Mouse (Mus musculus) stomach, postnatal 0 days (tissue): Measurements from ENCODE around the gene Zfp831. TPM values are rescaled to one million over a fixed set of nuclear protein-coding genes. Genes with fewer than 3 reads are reported as not detected.

Experiments
- ATAC-seq: fragments of 200-750 bp; cut with Nextera tagmentation; 2 replicates; pipeline ENCODE4 v1.8.0; 2017; ENCODE audit not compliant: low FRiP score, low TSS enrichment
- DNase-seq: peaks from one replicate; pipeline ENCODE4 v3.0.0-alpha.2; 2016; ENCODE audit warnings: low spot score
- H3K27ac ChIP-seq: fragments of 300-500 bp; sonication (generic); replicated peaks from 2 replicates; pipeline ENCODE4 v1.5.1; 2014; ENCODE audit warnings: mild to moderate bottlenecking, control low read depth
- H3K27me3 ChIP-seq: fragments of 300-500 bp; sonication (generic); 2 replicates; pipeline ENCODE4 v1.6.1; 2014; ENCODE audit warnings: low read length; ENCODE audit not compliant: control insufficient read depth, insufficient read depth
- H3K36me3 ChIP-seq: fragments of 300-500 bp; sonication (generic); 2 replicates; pipeline ENCODE4 v1.6.1; 2014; ENCODE audit warnings: low read length, mixed read lengths; ENCODE audit not compliant: control insufficient read depth, insufficient read depth
- H3K4me1 ChIP-seq: fragments of 300-500 bp; sonication (generic); replicated peaks from 2 replicates; pipeline ENCODE4 v1.6.1; 2014; ENCODE audit warnings: antibody characterized with exemption; ENCODE audit not compliant: control insufficient read depth, insufficient read depth
- H3K4me2 ChIP-seq: fragments of 300-500 bp; sonication (generic); replicated peaks from 2 replicates; pipeline ENCODE4 v1.6.1; 2014; ENCODE audit warnings: low read depth, mild to moderate bottlenecking, control low read depth, moderate library complexity
- H3K4me3 ChIP-seq: fragments of 300-500 bp; sonication (generic); 2 replicates; pipeline ENCODE4 v1.5.1; 2014; ENCODE audit warnings: low read depth, low read length, control low read depth
- H3K9ac ChIP-seq: fragments of 300-500 bp; sonication (generic); 2 replicates; pipeline ENCODE4 v1.6.1; 2014; ENCODE audit warnings: mild to moderate bottlenecking, low read length, control low read depth, mixed read lengths
- H3K9me3 ChIP-seq: fragments of 300-500 bp; sonication (generic); 2 replicates; pipeline ENCODE4 v1.6.1; 2016; ENCODE audit warnings: low read length; ENCODE audit not compliant: control insufficient read depth
- CTCF ChIP-seq: IDR thresholded peaks from 2 replicates; pipeline ENCODE4 v1.5.1; 2016; ENCODE audit warnings: antibody characterized with exemption, low read depth, mild to moderate bottlenecking, moderate library complexity
- EP300 ChIP-seq: optimal IDR thresholded peaks from 2 replicates; pipeline ENCODE3; 2016; ENCODE audit warnings: antibody characterized with exemption
- WGBS: fragments of 180-500 bp; shearing (Covaris S2); extraction: QIAGEN DNeasy Blood & Tissue Kit; methylation state at CpG from one replicate; pipeline ENCODE4 v1.1.7; 2014; 5-methylcytosine and 5-hydroxymethylcytosine counted together
- polyA plus RNA-seq: library from polyadenylated mRNA; unstranded; fragments of >200 nt; fragmentation: Nextera tagmentation; extraction: Ambion mirVana; gene quantifications from 2 replicates; pipeline ENCODE4 v1.2.1, GENCODE M21; 2015

Zfp831 gene
- polyA plus RNA-seq, 1 experiment from 2014 or later: not detected

GRCm38 (mm10) chr2:174599853-174600271 is 43.5 kb upstream of the Zfp831 start:
- DNase-seq: no peak
- ATAC-seq: 0 out of 2 replicates have a peak, but pooled peaks have one; percentile 30
- Histone ChIP-seq H3K36me3 (no peaks in the 10 kb centered on the region), H3K27ac (no peak overlapping the region), H3K4me3 (no peak overlapping the region), H3K4me1 (no peaks in the 10 kb centered on the region), H3K27me3 (no peaks in the 10 kb centered on the region), H3K9me3 (no peaks in the 10 kb centered on the region), H3K4me2 (no peak overlapping the region), H3K9ac (no peak overlapping the region)
- TF ChIP-seq CTCF (no peak), EP300 (no peak)
- WGBS: 57% methylated on average over 9 of the region's 9 CpGs

- ATAC-seq (no peak), DNase-seq (no peak)
- no peaks in the 10 kb centered on the region for H3K4me1 ChIP-seq
- no peak overlapping the region for H3K4me3 ChIP-seq
- 0 out of 2 replicates have a peak overlapping the region, but pooled peaks have one; percentile 18 for H3K27ac ChIP-seq
- no peaks in the 10 kb centered on the region for H3K27me3 ChIP-seq
- no peak for TF ChIP-seq CTCF
- no peak for TF ChIP-seq EP300
- no peaks in the 10 kb centered on the region for H3K9me3 ChIP-seq
- no peaks in the 10 kb centered on the region for H3K36me3 ChIP-seq
- H3K4me2 ChIP-seq: no peak overlapping the region
- H3K9ac ChIP-seq: no peak overlapping the region
- WGBS: 68% methylated on average over 9 of the region's 9 CpGs
Observed at GRCm38 (mm10) chr2:174601938-174602685, 41.2 kb upstream of the Zfp831 start.

GRCm38 (mm10) chr2:174603321-174603720 is 40.0 kb upstream of the Zfp831 start:
- no peak overlapping the region for H3K9ac ChIP-seq
- no peak overlapping the region for H3K4me3 ChIP-seq
- WGBS: 79% methylated on average over 7 of the region's 7 CpGs
- H3K9me3 ChIP-seq: no peaks in the 10 kb centered on the region
- no peaks in the 10 kb centered on the region for H3K36me3 ChIP-seq
- no peaks in the 10 kb centered on the region for H3K4me1 ChIP-seq
- no peak overlapping the region for H3K27ac ChIP-seq
- H3K27me3 ChIP-seq: no peaks in the 10 kb centered on the region
- H3K4me2 ChIP-seq: no peak overlapping the region
- no peak for TF ChIP-seq EP300
- no peak for TF ChIP-seq CTCF
- no peak for DNase-seq
- no peak for ATAC-seq

GRCm38 (mm10) chr2:174605020-174605419 is 38.3 kb upstream of the Zfp831 start:
- no peak for TF ChIP-seq EP300
- no peak for TF ChIP-seq CTCF
- no peak overlapping the region for H3K27ac ChIP-seq
- H3K4me1 ChIP-seq: no peaks in the 10 kb centered on the region
- H3K4me3 ChIP-seq: no peak overlapping the region
- WGBS: 92% methylated on average over 1 of the region's 1 CpGs
- no peak overlapping the region for H3K9ac ChIP-seq
- H3K4me2 ChIP-seq: no peak overlapping the region
- no peaks in the 10 kb centered on the region for H3K9me3 ChIP-seq
- DNase-seq (no peak), ATAC-seq (no peak)
- no peaks in the 10 kb centered on the region for H3K36me3 ChIP-seq
- H3K27me3 ChIP-seq: no peaks in the 10 kb centered on the region

- no peak overlapping the region for H3K4me2 ChIP-seq
- DNase-seq (no peak), ATAC-seq (no peak)
- H3K4me1 ChIP-seq: no peaks in the 10 kb centered on the region
- H3K9me3 ChIP-seq: no peaks in the 10 kb centered on the region
- WGBS: 83% methylated on average over 4 of the region's 4 CpGs
- H3K36me3 ChIP-seq: no peaks in the 10 kb centered on the region
- no peak overlapping the region for H3K27ac ChIP-seq
- no peak overlapping the region for H3K9ac ChIP-seq
- TF ChIP-seq EP300: no peak
- TF ChIP-seq CTCF: no peak
- no peak overlapping the region for H3K4me3 ChIP-seq
- no peaks in the 10 kb centered on the region for H3K27me3 ChIP-seq
Observed at GRCm38 (mm10) chr2:174605442-174606087, 37.8 kb upstream of the Zfp831 start.

GRCm38 (mm10) chr2:174606376-174606775 is 37.0 kb upstream of the Zfp831 start:
- no peak overlapping the region for H3K9ac ChIP-seq
- no peak overlapping the region for H3K27ac ChIP-seq
- DNase-seq: no peak
- H3K4me1 ChIP-seq: no peaks in the 10 kb centered on the region
- no peak for ATAC-seq
- H3K9me3 ChIP-seq: no peaks in the 10 kb centered on the region
- TF ChIP-seq EP300 (no peak), CTCF (no peak)
- no peak overlapping the region for H3K4me3 ChIP-seq
- no peaks in the 10 kb centered on the region for H3K36me3 ChIP-seq
- H3K4me2 ChIP-seq: no peak overlapping the region
- WGBS: 79% methylated on average over 5 of the region's 5 CpGs
- H3K27me3 ChIP-seq: no peaks in the 10 kb centered on the region
